Mouse (Mus musculus) neutrophil, adult 5-6 weeks (primary cell): ENCODE data around the gene Tmem45a2. TPM values are rescaled to one million over a fixed set of nuclear protein-coding genes. Genes with fewer than 3 reads are reported as not detected.
"Not testable (repeated sequence)": the region's sequence is repeated elsewhere in the genome, so short reads cannot be mapped to it uniquely, and the experiment has no call there.

Experiments
- ATAC-seq: fragments of 151-379, 151-347 bp; 2 replicates; pipeline ENCODE4 v1.8.0; 2017; ENCODE audit warnings: mild to moderate bottlenecking, moderate TSS enrichment; ENCODE audit not compliant: insufficient number of reproducible peaks, poor library complexity, low FRiP score, severe bottlenecking; ENCODE audit errors: extremely low read depth
- total RNA-seq: library from RNA; stranded (forward); fragments of 200-1000 nt; gene quantifications from 2 replicates; pipeline ENCODE4 v1.2.3, GENCODE M21; 2017

The Tmem45a2 gene
- total RNA-seq, result not detected in 2 replicates

DNA sequence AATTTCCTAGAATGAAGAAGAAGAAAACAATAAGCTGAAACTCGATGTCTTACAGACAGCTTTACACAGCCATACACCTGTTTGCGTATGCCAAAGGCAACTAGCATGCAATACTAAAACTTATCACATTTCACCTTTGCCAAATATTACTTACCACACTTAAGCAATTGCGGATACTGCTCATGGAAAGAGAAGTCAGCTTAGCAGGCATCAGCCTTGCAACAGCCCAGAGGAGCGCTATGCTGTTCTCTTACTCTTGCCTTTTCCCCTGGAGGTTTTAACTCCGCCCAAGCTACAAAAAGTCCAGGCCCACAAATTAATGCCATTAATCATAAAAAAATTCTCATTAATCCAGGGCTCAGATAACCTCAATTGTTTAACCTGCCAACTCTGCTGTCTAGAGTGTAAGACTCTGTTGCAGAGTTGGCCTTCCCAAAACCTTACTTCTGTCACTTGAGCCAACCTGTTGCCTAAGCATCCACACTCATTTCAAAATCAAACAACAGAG, at the start of gene Tmem45a2:
Gene Tmem45a2, minus strand, starts transcription at position 241 of the 508 bp plus-strand sequence.
- ATAC-seq, result no peak

- ATAC-seq, result no peak
Measured at GRCm38 (mm10) chr16:57117562-57117961, 46.4 kb upstream of the Tmem45a2 start.

DNA sequence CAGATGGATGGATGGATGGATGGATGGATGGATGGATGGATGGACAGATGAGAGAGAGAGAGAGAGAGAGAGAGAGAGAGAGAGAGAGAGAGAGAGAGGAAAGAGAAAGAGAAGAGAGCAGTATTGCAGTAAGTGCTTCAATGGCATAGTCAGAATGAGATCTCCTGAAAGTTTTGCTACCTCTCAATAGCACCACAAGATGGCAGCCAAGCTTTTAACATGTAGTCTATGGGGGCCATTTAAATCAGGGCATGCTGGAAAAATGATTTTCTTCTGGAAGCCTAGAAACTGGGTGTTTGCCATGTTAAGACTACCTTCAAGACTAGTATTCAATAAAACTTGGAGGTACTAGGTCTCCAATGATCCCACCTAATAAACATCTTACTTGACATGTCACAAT, 44.9 kb upstream of the Tmem45a2 start:
- no peak for ATAC-seq

DNA sequence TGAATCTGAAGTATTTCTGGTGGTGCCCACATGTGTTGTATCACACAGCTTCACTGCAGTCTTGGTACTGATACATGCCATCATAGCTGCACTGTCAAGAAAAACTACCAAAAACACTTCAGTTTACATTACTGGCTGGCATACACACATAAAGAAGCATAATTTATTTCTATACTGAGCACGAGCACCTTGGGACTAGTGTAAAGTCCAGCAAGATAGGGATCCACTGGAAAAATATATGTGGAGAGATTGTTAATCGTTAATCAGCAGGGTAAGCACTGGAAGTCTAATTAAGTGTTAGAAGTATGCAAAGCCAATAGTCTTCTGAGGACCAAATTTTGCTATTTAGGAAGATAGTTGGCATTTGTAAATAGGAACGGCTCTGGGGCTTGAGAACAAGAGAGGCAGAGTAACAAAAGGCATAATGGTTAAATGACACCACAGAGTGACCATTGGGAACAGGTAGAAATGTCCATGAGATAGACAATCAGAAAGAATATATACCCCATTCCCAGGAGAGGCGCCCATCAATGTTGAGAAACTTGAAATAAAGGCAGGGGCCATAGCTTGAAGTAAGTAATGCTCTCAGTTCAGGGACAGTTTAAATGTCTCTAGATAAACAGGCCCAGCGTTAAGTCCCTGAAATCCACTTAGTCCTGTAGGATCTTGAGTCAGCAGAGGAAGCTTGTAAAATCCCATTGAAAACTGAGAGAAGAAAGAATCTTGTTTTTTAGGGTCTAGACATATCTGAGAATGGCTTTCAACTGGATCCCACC, 35.2 kb upstream of the Tmem45a2 start:
- ATAC-seq, result no peak

GRCm38 (mm10) chr16:57101174-57101573, 30.0 kb upstream of the Tmem45a2 start:
- no peak for ATAC-seq

- no peak for ATAC-seq
Measured at GRCm38 (mm10) chr16:57099572-57100237, 28.5 kb upstream of the Tmem45a2 start.

- no peak for ATAC-seq
Measured at GRCm38 (mm10) chr16:57098468-57099144, 27.4 kb upstream of the Tmem45a2 start.

DNA sequence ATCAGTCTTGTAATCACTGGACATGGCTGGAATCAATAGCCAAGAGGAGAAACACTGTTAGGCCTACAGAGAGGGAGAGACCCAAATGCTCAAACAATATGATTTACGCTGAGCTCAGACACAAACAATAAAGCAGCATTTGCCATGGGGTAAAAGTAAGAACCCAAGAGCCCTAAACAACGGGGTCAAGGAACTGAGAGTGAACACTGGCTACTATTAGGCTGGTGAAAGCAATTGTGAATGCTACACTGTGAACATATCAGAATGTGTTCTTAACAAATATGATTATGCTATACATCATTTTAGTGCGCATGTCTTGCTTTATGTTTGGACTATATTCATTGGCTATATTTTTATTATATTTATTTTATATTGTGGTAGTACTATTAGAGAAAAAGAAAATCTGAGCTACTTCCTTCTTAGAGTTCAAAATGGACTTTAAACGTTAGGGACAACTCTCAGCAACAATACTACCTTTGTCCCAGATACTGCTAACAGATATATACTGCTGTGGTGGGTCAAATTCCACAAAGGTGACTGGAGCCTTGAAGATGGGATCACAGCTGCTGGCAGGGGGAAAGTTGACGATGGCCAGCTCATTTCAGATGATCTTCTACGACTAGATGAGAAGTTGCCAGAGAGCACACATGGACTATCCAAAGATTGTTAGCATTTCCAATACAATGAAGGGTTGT, 21.9 kb upstream of the Tmem45a2 start:
- no peak for ATAC-seq

DNA sequence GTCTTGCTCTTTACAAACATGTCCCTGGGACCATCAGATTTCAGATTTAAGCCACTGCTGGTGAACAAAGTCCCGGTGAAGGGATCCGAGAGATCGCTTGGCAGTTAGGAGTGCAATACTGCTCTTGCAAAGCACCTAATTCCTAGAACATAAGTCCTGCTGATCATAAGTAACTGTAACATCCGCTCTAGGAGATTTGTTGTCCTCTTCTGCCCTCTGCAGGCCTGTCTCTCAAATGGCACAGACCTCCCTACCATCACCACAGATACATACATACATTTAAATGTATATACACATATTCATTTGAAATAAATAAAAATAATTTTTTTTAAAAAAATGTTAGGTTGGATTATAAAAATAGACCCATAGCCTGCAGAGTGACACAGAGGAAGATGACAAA, 21.3 kb upstream of the Tmem45a2 start:
- ATAC-seq, result peak; percentile 41; the same call in 1 of the 2 replicates

DNA sequence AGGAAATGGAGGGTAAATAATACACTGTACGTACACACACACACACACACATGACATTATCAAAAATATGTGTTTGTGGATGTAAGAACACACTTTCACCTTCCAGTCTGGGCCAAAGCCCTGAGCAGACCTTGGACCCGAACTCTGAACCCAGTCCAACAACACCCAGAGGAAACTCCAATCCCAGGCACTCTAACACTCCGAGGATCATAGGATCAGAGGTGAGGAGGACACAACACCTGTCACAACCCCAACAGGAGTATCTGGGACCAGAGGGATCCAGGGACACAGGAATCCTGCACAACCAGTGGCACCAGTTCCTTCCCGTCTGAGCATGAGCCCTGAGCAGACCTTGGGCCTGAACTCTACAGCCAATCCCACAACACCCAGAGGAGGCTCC, 8.4 kb upstream of the Tmem45a2 start:
- ATAC-seq, result no peak

DNA sequence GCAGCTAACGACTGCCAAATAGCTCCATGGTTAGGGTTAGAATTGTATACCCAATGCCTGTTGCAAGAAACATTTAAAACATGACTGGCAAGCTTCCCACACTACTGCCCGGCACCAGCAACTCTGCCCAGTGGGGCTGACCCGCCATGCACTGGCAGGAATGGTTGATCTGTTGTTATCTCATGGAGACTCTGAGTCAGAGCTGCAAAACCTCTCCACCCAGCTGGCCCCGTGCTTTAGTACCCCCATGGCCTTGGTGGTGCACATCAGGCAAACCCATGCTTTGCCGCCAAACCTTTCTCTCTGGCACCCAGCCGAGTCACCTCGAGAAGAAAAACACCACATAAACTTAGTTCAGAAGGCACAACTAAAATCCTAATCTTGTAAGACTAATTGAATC, 4.8 kb upstream of the Tmem45a2 start:
- no peak for ATAC-seq

DNA sequence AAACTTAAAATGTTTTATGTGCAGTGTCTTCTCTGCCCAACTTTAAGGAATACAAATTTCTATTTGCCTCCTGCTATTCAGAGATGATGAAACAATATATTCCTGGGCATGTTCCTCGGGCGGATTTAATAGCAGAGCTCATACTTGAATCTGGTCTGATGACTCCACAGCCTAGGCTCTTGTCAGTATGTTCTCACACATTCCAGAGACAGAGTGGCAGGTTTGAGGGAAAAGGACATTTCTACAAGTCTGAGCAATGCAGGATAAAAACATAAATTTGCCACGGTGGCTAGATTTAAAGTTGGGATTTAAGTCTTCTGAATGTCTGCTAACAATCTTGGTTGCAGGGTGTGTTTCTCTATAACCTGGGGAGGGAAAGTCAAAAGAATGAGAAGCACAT, 9.1 kb downstream of the Tmem45a2 start:
- ATAC-seq, result no peak

- no peak for ATAC-seq
Measured at GRCm38 (mm10) chr16:57056995-57057394, 14.2 kb downstream of the Tmem45a2 start.

DNA sequence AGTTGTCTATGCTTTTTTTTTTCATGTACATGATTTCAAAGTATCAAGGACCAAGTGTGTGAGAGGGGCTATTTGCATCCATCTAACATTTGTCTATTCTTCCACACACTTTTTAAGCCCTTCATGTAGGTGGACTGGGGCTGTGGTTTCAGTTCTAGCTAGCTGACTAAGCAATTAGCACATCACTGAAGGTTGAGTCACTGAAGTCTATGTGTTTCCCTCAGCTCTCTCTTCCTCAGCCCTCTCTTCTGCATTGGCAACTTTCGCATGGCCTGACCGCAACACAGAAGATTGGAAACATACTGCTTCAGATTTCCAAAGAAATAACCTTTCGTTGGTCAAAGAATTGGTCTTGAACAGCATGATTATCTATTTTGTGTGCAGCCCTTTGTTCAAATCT, 21.2 kb downstream of the Tmem45a2 start:
- ATAC-seq, result no peak

DNA sequence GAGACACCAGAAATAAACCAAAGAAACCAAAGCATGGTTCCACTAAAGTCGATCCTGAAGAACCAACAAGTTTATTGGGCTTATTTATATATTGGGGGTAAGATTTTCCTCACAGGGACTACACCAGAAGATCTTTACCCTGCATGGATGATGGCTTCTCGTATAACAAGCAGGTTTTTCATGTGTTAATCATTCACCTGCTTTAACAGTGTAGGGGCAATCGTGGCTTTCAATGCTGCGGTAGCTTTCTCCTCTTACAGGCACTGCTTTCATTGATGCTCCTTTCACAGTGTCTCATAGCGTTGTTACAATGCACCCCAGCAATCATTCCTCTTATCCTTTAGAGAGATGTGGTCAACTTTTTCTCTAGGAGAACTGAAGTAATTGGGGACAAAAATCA, 32.6 kb downstream of the Tmem45a2 start:
- ATAC-seq, result no peak

- ATAC-seq, result no peak
Measured at GRCm38 (mm10) chr16:57030150-57030885, 40.9 kb downstream of the Tmem45a2 start.

DNA sequence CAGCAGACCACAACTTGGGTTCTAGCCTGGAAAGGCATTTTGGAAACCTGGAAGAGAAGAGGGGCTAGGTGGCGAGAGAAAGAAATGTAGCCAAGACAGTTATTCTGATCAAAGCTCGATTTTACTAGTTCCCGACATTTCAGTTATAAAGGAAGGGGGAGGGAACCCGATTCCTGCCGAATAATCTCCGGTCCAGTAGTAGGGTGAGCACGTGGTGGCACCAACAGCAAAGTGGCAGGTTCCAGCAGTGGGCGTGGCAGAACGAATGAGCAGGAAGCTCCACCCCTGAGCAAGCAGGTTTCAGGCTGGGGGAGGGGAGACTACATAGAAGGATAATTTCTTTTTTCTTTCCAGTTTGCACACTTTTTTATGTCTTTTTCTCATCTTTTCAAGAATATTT, 72.9 kb downstream of the Tmem45a2 start:
- ATAC-seq, result not testable (repeated sequence)
